Mouse (Mus musculus): ENCODE measurements around the gene Eif5.

Eif5 gene

DNA sequence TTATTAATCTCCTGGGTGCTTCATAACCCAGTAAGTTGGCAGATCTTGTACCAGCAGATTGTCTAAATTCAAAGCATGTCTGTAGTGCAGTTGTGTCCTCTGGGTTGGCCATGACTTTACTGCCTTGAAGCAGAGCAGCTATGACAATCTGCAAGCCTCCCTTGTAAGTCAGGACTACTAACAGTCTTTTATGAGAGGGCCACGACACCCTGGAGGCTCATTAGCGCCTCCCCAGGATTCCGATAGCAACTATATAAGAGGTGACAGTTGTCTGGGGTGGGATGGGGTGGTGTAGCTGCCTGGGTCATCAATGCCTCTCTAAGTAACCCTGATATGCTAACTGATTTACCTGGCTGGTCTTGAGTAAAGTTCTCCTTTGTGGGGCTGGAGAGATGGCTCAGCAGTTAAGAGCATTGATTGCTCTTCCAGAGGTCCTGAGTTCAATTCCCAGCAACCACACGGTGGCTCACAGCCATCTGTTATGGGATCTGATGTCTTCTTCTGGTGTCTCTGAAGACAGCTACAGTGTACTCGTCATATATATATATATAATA is 25.3 kb downstream of the Eif5 start:
- no peak for DNase-seq (ENCODE audit: low spot score in 2 of 2)

DNA sequence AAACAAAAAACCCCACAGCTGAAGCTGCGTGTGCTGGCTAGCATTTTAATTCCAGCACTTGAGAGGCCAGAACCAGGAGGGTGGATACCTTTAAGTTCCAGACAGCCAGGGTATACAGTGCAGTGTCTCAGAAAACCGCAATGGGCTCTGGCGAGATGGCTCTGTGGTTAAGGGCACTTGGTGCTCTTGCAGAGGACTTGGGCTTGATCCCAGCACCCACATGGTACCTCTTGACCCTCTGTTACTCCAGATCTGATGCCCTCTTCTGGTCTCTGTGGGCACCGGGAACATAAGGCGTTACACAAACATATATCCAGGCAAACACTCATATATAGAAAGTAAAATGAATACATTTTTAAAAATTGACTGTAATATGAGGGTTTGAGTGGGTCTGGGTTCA is 27.5 kb downstream of the Eif5 start:
- DNase-seq (ENCODE audit: low spot score in 2 of 2), result no peak

GRCm38 (mm10) chr12:111568836-111569235 is 31.0 kb downstream of the Eif5 start:
- DNase-seq (ENCODE audit: low spot score in 2 of 2), result no peak

- DNase-seq (ENCODE audit: low spot score in 2 of 2), result no peak
Measured at GRCm38 (mm10) chr12:111572406-111572805, 34.6 kb downstream of the Eif5 start.

DNA sequence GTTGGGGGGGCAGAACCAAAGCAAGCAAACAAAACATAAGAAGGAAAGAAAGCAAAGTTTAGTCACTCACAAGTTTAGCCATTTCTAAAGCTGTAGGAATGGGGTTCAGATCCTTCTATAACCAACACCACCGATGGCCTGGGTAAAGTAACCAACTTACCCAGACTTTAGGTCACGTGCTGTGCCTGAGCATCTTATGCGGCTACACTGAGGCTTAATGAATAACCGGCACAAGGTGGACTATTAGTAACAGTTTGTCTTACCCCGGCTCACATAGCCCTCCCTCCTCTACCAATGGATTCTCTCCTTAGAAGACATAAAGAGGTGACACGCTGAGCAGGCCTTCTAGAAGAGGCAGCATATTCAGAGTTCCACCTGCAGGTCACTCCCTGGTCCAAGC is 35.5 kb downstream of the Eif5 start:
- DNase-seq (ENCODE audit: low spot score in 2 of 2), result no peak

DNA sequence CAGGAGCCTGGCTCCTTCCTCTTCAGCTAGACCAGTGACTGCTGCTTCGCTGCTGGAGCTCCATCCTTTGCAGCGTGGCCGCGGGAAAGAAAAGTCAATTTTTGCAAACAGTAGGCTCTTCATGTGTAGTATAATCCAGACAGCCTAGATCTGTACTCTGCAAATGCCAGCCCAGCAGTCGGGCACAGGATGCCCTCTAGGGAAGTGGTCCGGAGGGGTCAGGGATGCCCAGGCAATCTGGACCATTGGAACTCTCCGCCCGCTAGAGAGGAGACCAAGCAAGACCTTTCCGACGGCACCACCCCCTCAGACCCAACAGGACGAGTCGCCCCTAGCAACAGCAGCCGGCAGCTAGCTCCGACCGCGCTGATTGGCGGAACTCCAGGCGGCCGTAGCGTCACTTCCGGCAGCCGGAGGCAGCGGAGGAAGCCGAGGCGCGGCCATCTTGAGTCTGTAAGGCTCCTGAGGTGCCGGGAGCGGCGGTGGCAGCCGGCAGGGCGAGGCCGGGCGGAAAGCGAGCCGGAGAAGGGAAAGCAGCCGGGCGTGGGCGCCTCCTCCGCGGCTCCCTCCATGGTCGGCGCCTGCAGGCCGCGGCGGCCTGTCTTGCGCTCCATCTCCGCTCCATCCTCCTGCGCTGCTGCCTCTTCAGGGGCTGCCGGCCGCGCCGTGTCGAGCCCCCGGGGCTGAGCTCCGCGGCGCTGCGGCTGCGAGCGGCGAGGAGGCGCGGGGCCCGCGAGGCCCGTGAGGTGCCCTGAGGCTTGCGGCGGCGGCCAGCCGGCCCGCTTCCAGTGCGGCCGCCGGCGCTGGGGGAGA is 36.5 kb downstream of the Eif5 start, which contains the start of gene Mark3:
TSS of gene Mark3 (plus strand) at position 450 of the 813 bp plus-strand sequence.
- peak; percentile 95 to 97 for DNase-seq (ENCODE audit: low spot score in 2 of 2)

DNA sequence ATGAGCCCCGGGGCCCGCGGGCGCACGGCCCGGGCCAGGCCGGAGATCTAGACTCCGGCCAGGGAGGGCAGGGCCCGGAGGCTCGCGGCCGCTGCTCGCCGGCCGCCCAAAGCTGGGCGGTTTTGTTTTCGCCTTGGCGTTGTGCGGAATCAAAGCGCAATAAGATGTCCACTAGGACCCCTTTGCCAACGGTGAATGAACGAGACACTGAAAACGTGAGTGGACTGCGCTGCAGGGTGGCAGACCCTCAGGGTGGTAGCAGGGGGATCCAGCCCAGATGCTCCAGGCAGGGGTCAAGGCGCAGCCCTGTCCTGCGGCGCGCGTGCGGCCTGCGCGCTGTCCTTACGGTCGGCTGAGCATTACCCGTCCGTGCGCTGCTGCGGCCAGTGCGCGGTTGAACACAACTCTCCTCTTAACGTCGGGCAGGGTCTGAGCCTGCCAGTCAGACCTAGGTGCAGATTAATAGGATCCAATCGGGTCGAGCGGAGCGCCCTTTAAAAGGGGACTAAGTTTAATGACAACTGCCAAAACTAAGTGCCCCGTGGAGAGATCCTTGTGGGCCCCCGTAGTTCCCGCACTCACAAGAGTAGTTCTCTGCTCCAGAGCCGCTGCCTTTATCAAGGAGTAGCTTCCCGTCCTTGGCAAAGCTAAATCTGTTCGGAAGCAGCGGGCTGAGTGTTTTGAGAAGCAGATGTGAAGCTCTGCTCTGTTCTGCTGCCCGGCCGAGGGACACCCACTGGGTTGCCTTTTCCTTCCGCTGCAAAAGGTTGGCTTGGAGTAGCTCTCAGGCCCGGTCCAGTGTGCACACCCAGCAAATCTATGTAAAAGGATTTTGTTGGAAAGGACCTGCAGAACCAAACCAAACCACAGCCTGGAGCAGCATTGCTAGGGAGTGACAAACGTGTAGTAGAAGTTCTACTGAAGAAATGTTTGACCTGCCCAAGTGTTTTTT is 37.3 kb downstream of the Eif5 start:
- DNase-seq (ENCODE audit: low spot score in 2 of 2), result peak; percentile 46 to 75

- DNase-seq (ENCODE audit: low spot score in 2 of 2), result no peak
Measured at GRCm38 (mm10) chr12:111583058-111583457, 45.2 kb downstream of the Eif5 start.

GRCm38 (mm10) chr12:111584401-111584800 is 46.6 kb downstream of the Eif5 start:
- DNase-seq (ENCODE audit: low spot score in 2 of 2), result no peak

DNA sequence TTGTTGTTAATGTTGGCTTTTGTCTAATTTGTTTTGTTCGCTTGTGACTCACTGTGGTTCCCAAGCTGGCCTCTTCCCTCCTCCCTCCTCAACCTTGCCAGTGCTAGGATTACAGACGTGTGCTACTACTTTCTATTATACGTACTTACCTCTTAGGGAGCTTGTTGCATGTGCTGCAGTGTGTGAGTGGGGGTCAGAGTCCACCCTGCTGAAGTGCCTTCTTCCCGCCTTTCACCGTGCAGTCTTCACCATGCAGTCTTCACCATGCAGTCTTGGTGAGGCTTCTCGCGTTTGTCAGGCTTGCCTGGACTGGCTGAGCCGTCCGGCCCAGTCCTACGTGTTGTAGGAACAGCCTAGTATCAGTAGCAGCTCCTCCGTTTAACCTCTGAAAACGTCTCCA is 49.4 kb downstream of the Eif5 start:
- no peak for DNase-seq (ENCODE audit: low spot score in 2 of 2)

DNA sequence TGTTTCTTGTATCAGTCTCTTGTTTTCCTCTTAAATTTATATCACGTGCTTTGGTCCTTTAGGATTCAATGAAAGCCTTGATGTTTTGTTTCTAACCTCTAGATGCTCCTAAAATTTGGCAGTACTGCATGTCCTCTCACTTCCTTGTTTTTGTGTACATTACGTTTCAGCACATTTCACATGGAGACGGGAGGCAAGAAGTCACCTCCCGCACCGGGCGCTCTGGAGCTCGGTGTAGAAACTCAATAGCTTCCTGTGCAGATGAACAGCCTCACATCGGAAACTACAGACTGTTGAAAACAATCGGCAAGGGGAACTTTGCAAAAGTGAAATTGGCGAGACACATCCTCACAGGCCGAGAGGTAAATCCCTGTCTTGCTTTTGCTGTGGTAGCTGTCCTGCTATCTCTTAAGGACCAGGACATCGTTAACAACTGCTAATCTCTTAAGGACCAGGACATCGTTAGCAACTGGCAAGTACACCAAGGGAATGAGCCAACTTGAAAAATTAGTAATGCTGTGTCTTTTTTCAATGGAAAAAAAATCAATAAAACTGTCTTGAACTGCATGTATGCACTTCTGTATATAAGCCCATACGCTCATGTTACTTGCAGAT is 54.7 kb downstream of the Eif5 start:
- no peak for DNase-seq (ENCODE audit: low spot score in 2 of 2)

DNA sequence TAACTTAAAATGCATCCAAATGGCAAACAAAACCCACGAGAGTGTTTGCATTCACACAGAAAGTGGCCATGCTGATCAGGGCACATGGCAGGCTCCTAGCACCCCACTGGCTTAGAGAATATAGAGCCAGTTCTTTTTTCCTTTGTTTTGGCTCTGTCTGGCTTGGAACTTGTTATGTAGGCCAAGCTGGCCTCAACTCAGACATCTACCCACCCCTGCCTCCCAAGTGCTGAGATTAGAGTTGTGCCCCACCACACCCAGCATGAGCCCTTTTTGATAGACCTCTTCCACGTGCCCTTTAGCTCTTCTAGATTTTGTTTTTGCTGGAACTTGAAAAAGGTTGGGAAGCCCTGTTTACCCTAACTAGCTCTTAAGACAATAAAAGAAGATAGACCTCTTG is 56.0 kb downstream of the Eif5 start:
- no peak for DNase-seq (ENCODE audit: low spot score in 2 of 2)
